Mouse (Mus musculus) CH12.LX (cell line): ENCODE results near the gene Grhl1.
A peak's percentile ranks its signal among the peaks of the same experiment; 100 is the strongest.

Experiments
- CHD2 ChIP-seq: IDR thresholded peaks from 2 replicates; pipeline ENCODE4 v1.6.1; 2011; ENCODE audit warnings: low read length, improper control_type of control experiment
- CTCF ChIP-seq, 2 experiments: IDR thresholded peaks in 1 of 2; conservative IDR thresholded peaks in 1 of 2; 2 replicates each; pipeline ENCODE4 v1.5.1; 2011 to 2012; ENCODE audit warnings: low read depth in 2 of 2, low read length in 2 of 2, improper control_type of control experiment in 1 of 2, inconsistent platforms in 1 of 2, mild to moderate bottlenecking in 1 of 2, moderate library complexity in 1 of 2
- ELF1 ChIP-seq: IDR thresholded peaks from 2 replicates; pipeline ENCODE4 v1.6.1; 2014; ENCODE audit warnings: low read depth, mild to moderate bottlenecking, inconsistent platforms, low read length, improper control_type of control experiment
- EP300 ChIP-seq: IDR thresholded peaks from 2 replicates; pipeline ENCODE4 v1.6.1; 2011; ENCODE audit warnings: low read length, improper control_type of control experiment
- GABPA ChIP-seq: IDR thresholded peaks from 2 replicates; pipeline ENCODE4 v1.6.1; 2012; ENCODE audit warnings: low read depth, low read length, improper control_type of control experiment, inconsistent platforms; ENCODE audit not compliant: insufficient replicate concordance
- MAX ChIP-seq: IDR thresholded peaks from 2 replicates; pipeline ENCODE4 v1.6.1; 2011; ENCODE audit warnings: low read length, improper control_type of control experiment
- MAZ ChIP-seq: IDR thresholded peaks from 2 replicates; pipeline ENCODE4 v1.6.1; 2012; ENCODE audit warnings: low read depth, mild to moderate bottlenecking, inconsistent platforms, low read length, improper control_type of control experiment, moderate library complexity
- MXI1 ChIP-seq: IDR thresholded peaks from 2 replicates; pipeline ENCODE4 v1.6.1; 2011; ENCODE audit warnings: mild to moderate bottlenecking, low read depth, low read length, improper control_type of control experiment
- POLR2A ChIP-seq: IDR thresholded peaks from 2 replicates; pipeline ENCODE4 v1.6.1; 2011; ENCODE audit warnings: low read depth, mild to moderate bottlenecking, improper control_type of control experiment, low read length
- TBP ChIP-seq: conservative IDR thresholded peaks from 2 replicates; pipeline ENCODE4 v1.6.1; 2011; ENCODE audit warnings: low read depth, low read length, improper control_type of control experiment
- UBTF ChIP-seq: IDR thresholded peaks from 2 replicates; pipeline ENCODE4 v1.6.1; 2012; ENCODE audit warnings: low read depth, mild to moderate bottlenecking, inconsistent platforms, low read length, improper control_type of control experiment, moderate library complexity

- TF ChIP-seq POLR2A (no peak), CTCF (conservative IDR thresholded peaks at IDR 0.05 in 1 of 2, IDR thresholded peaks at IDR 0.05 in 1 of 2; ENCODE audit: low read depth in 2 of 2, low read length in 2 of 2) (no peak), GABPA (no peak), EP300 (0 out of 2 replicates have a peak, but pooled peaks have one; percentile 23), MXI1 (no peak), UBTF (no peak), MAX (no peak), MAZ (no peak), CHD2 (no peak), TBP (no peak), ELF1 (no peak)
These were observed 72.1 kb downstream of the Grhl1 start for GRCm38 (mm10) chr12:24644125-24644571.
